Mouse (Mus musculus): ENCODE results near the gene Spata4. TPM values are rescaled to one million over a fixed set of nuclear protein-coding genes. Genes with fewer than 3 reads are reported as not detected.

The Spata4 gene
- not detected in 2 replicates for polyA plus RNA-seq (2012; ENCODE audit: insufficient read depth, low replicate concordance)

GRCm38 (mm10) chr8:54600671-54601251 lies at the start of gene Spata4:
Gene Spata4 (plus strand): TSS chr8:54600781.
- Histone ChIP-seq H3K4me1 (peaks cover 33% of the 10 kb centered on the region), H3K27me3 (replicated peaks) (no peaks in the 10 kb centered on the region), H3K9me3 (0 out of 2 replicates have a peak, but pooled peaks cover 2% of the 10 kb centered on the region), H3K4me3 (replicated peaks) (no peak within 1 kb of the TSS), H3K36me3 (replicated peaks; ENCODE audit: low read length) (no peaks in the 10 kb centered on the region)
- TF ChIP-seq FLI1 (IDR thresholded peaks at IDR 0.05; ENCODE audit: low read length) = no peak
- no peak for TF ChIP-seq GATA1 (IDR thresholded peaks at IDR 0.05; ENCODE audit: borderline replicate concordance, low read length)

DNA sequence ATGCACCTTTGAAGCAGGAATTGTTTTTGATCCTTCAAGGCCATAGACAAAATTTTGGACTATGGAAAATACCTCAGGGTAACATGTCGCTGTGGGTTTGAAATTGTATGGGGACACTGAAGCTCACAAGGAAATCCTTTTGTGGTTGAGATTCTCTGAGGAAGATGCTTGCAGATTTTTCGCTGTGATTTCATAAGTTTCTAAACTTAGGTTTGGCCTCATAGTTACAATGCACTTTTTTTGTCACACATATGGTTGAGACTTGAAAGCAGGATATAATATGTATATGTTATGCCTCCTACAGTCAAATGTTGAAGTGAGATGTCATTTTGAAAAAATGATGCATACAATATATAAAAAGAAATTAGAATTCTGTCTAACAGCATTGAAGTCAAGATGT lies 45.7 kb upstream of the Spata4 start:
- TF ChIP-seq GATA1 (IDR thresholded peaks at IDR 0.05; ENCODE audit: borderline replicate concordance, low read length) (no peak), FLI1 (IDR thresholded peaks at IDR 0.05; ENCODE audit: low read length) (no peak)
- no peaks in the 10 kb centered on the region for H3K9me3 ChIP-seq
- H3K36me3 ChIP-seq (replicated peaks; ENCODE audit: low read length) = no peaks in the 10 kb centered on the region

DNA sequence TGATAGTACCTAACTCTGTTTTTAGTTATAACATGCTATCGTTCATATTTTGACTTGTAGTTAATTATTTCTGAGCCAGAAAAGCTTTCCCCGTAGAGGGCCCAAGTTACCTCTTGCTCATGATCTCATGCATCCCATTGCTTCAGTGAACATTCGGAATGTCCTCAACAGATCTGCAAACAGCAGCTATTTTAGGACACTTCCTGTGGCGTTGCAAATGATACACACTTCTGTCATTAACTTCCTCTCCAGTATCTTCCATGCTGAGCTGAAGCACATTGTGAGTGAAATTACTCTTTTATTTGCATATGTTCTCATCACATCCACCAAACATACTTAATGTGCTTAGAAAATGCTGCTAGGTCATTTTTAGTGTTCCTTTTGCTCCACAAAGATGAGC lies 38.4 kb upstream of the Spata4 start:
- peak overlapping the region; percentile 4 for H3K4me3 ChIP-seq (replicated peaks)
- no peaks in the 10 kb centered on the region for H3K36me3 ChIP-seq (replicated peaks; ENCODE audit: low read length)
- H3K4me1 ChIP-seq = peaks cover 34% of the 10 kb centered on the region
- no peaks in the 10 kb centered on the region for H3K27me3 ChIP-seq (replicated peaks)
- TF ChIP-seq FLI1 (IDR thresholded peaks at IDR 0.05; ENCODE audit: low read length) (no peak), GATA1 (IDR thresholded peaks at IDR 0.05; ENCODE audit: borderline replicate concordance, low read length) (no peak)
- H3K9me3 ChIP-seq = no peaks in the 10 kb centered on the region

More for the DNA sequence above, 45.7 kb upstream of the Spata4 start:
- Histone ChIP-seq H3K4me1 (peaks cover 4% of the 10 kb centered on the region; the same call in 1 of the 2 replicates), H3K27me3 (replicated peaks) (no peaks in the 10 kb centered on the region), H3K4me3 (replicated peaks) (no peak overlapping the region)

GRCm38 (mm10) chr8:54565181-54565580 lies 35.4 kb upstream of the Spata4 start:
- Histone ChIP-seq H3K36me3 (replicated peaks; ENCODE audit: low read length) (no peaks in the 10 kb centered on the region), H3K4me1 (peaks cover 31% of the 10 kb centered on the region)
- TF ChIP-seq GATA1 (IDR thresholded peaks at IDR 0.05; ENCODE audit: borderline replicate concordance, low read length) (no peak), FLI1 (IDR thresholded peaks at IDR 0.05; ENCODE audit: low read length) (no peak)

DNA sequence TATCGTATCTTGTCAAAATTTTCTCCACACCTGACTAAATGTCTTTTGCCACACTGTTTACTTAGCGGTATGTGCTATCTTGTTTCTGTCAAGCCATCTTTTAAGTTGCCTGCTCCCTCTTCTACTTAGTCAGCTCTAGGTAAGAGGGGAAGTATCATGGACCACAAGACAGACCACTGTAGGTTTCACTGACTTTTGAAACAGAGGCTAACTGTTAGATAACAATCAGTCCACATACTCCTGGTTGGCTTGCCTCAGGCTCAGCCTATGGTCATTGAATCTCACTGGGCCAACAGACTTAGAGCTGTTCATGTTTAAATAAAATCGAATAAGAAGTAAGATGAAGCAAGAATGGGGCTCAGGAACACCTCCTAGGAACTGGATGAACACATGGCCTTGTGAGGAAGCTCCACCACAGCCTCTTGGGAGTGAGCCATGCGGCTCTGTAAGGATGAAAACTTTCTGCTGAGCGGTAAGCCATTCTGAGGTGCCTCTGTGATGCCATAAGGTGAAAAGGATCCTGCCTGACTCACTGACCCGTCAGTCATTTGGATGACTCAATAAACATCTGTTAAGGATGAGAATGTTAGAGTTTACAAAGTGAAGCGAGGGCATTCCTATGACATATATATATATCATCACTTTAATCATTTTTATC lies 34.8 kb upstream of the Spata4 start:
- H3K4me1 ChIP-seq = peaks cover 34% of the 10 kb centered on the region
- no peaks in the 10 kb centered on the region for H3K27me3 ChIP-seq (replicated peaks)
- no peak overlapping the region for H3K4me3 ChIP-seq (replicated peaks)
- no peaks in the 10 kb centered on the region for H3K9me3 ChIP-seq
- TF ChIP-seq GATA1 (IDR thresholded peaks at IDR 0.05; ENCODE audit: borderline replicate concordance, low read length) (no peak), FLI1 (IDR thresholded peaks at IDR 0.05; ENCODE audit: low read length) (no peak)
- H3K36me3 ChIP-seq (replicated peaks; ENCODE audit: low read length) = no peaks in the 10 kb centered on the region

More at GRCm38 (mm10) chr8:54565181-54565580, 35.4 kb upstream of the Spata4 start:
- Histone ChIP-seq H3K9me3 (no peaks in the 10 kb centered on the region), H3K27me3 (replicated peaks) (no peaks in the 10 kb centered on the region), H3K4me3 (replicated peaks) (no peak overlapping the region)

GRCm38 (mm10) chr8:54567168-54567567 lies 33.4 kb upstream of the Spata4 start:
- Histone ChIP-seq H3K27me3 (replicated peaks) (no peaks in the 10 kb centered on the region), H3K4me3 (replicated peaks) (no peak overlapping the region), H3K4me1 (peaks cover 31% of the 10 kb centered on the region), H3K36me3 (replicated peaks; ENCODE audit: low read length) (no peaks in the 10 kb centered on the region), H3K9me3 (no peaks in the 10 kb centered on the region)
- TF ChIP-seq FLI1 (IDR thresholded peaks at IDR 0.05; ENCODE audit: low read length) (no peak), GATA1 (IDR thresholded peaks at IDR 0.05; ENCODE audit: borderline replicate concordance, low read length) (no peak)

- H3K27me3 ChIP-seq (replicated peaks) = no peaks in the 10 kb centered on the region
- TF ChIP-seq GATA1 (IDR thresholded peaks at IDR 0.05; ENCODE audit: borderline replicate concordance, low read length) = no peak
- TF ChIP-seq FLI1 (IDR thresholded peaks at IDR 0.05; ENCODE audit: low read length) = no peak
- peaks cover 17% of the 10 kb centered on the region for H3K4me1 ChIP-seq
- H3K4me3 ChIP-seq (replicated peaks) = no peak overlapping the region
- no peaks in the 10 kb centered on the region for H3K36me3 ChIP-seq (replicated peaks; ENCODE audit: low read length)
- H3K9me3 ChIP-seq = no peaks in the 10 kb centered on the region
These were observed 29.7 kb upstream of the Spata4 start for GRCm38 (mm10) chr8:54570618-54571609.

- TF ChIP-seq GATA1 (IDR thresholded peaks at IDR 0.05; ENCODE audit: borderline replicate concordance, low read length) (no peak), FLI1 (IDR thresholded peaks at IDR 0.05; ENCODE audit: low read length) (no peak)
- Histone ChIP-seq H3K27me3 (replicated peaks) (no peaks in the 10 kb centered on the region), H3K4me1 (peaks cover 29% of the 10 kb centered on the region), H3K4me3 (replicated peaks) (no peak overlapping the region), H3K9me3 (peaks cover 2% of the 10 kb centered on the region; the same call in 1 of the 2 replicates), H3K36me3 (replicated peaks; ENCODE audit: low read length) (no peaks in the 10 kb centered on the region)
These were observed 19.1 kb upstream of the Spata4 start for GRCm38 (mm10) chr8:54581436-54581835.

GRCm38 (mm10) chr8:54582886-54583285 lies 17.7 kb upstream of the Spata4 start:
- H3K9me3 ChIP-seq = peaks cover 5% of the 10 kb centered on the region; the same call in 1 of the 2 replicates
- peaks cover 18% of the 10 kb centered on the region for H3K4me1 ChIP-seq
- TF ChIP-seq GATA1 (IDR thresholded peaks at IDR 0.05; ENCODE audit: borderline replicate concordance, low read length) = no peak
- TF ChIP-seq FLI1 (IDR thresholded peaks at IDR 0.05; ENCODE audit: low read length) = no peak
- no peak overlapping the region for H3K4me3 ChIP-seq (replicated peaks)
- no peaks in the 10 kb centered on the region for H3K36me3 ChIP-seq (replicated peaks; ENCODE audit: low read length)
- no peaks in the 10 kb centered on the region for H3K27me3 ChIP-seq (replicated peaks)
